Mouse (Mus musculus) midbrain, embryonic 14.5 days (tissue): ENCODE data around the gene Eps8. TPM values are rescaled to one million over a fixed set of nuclear protein-coding genes. Genes with fewer than 3 reads are reported as not detected.
"Not testable (repeated sequence)": the region's sequence is repeated elsewhere in the genome, so short reads cannot be mapped to it uniquely, and the experiment has no call there.

Source experiments
- ATAC-seq: fragments of 200-750 bp; cut with Nextera tagmentation; 2 replicates; pipeline ENCODE4 v1.8.0; 2017; ENCODE audit warnings: moderate number of reproducible peaks, moderate library complexity; ENCODE audit not compliant: low FRiP score, low TSS enrichment
- DNase-seq: peaks from one replicate; pipeline ENCODE4 v3.0.0-alpha.2; 2015
- H3K27ac ChIP-seq: fragments of 300-500 bp; sonication (generic); replicated peaks from 2 replicates; pipeline ENCODE4 v1.5.1; 2014; ENCODE audit warnings: mild to moderate bottlenecking, low read depth, low read length, moderate library complexity
- H3K27me3 ChIP-seq: fragments of 300-500 bp; sonication (generic); 2 replicates; pipeline ENCODE4 v1.6.1; 2014; ENCODE audit warnings: low read length, control low read depth, mixed read lengths; ENCODE audit not compliant: control insufficient read depth, insufficient read depth
- H3K36me3 ChIP-seq: fragments of 300-500 bp; sonication (generic); 2 replicates; pipeline ENCODE4 v1.6.1; 2014; ENCODE audit warnings: low read length, control low read depth; ENCODE audit not compliant: control insufficient read depth, insufficient read depth
- H3K4me1 ChIP-seq: fragments of 300-500 bp; sonication (generic); 2 replicates; pipeline ENCODE4 v1.6.1; 2014; ENCODE audit warnings: mild to moderate bottlenecking, antibody characterized with exemption, low read length, control low read depth; ENCODE audit not compliant: control insufficient read depth, insufficient read depth
- H3K4me2 ChIP-seq: fragments of 300-500 bp; sonication (generic); 2 replicates; pipeline ENCODE4 v1.6.1; 2014; ENCODE audit warnings: mild to moderate bottlenecking, low read length, moderate library complexity
- H3K4me3 ChIP-seq: fragments of 300-500 bp; sonication (generic); replicated peaks from 2 replicates; pipeline ENCODE4 v1.5.1; 2014; ENCODE audit warnings: low read depth, low read length
- H3K9ac ChIP-seq: fragments of 300-500 bp; sonication (generic); replicated peaks from 2 replicates; pipeline ENCODE4 v1.6.1; 2014; ENCODE audit warnings: mild to moderate bottlenecking, low read length, moderate library complexity
- H3K9me3 ChIP-seq: fragments of 300-500 bp; sonication (generic); 2 replicates; pipeline ENCODE4 v1.6.1; 2016; ENCODE audit warnings: low read length, control low read depth, mixed read lengths; ENCODE audit not compliant: control insufficient read depth
- WGBS: fragments of 180-500 bp; shearing (Covaris S2); extraction: QIAGEN DNeasy Blood & Tissue Kit; methylation state at CpG from one replicate; pipeline ENCODE4 v1.1.7; 2014; 5-methylcytosine and 5-hydroxymethylcytosine counted together
- polyA plus RNA-seq: library from polyadenylated mRNA; unstranded; fragments of >200 nt; fragmentation: Nextera tagmentation; extraction: Ambion mirVana; gene quantifications from 2 replicates; pipeline ENCODE4 v1.2.1, GENCODE M21; 2014

The Eps8 gene
- polyA plus RNA-seq, 1 experiment from 2014 or later: 19.2 TPM

- WGBS: 90% methylated on average over 7 of the region's 7 CpGs
- not testable (repeated sequence) for DNase-seq, H3K9ac ChIP-seq, ATAC-seq, H3K4me1 ChIP-seq, H3K27ac ChIP-seq, H3K27me3 ChIP-seq, H3K4me2 ChIP-seq, H3K4me3 ChIP-seq, H3K9me3 ChIP-seq
- peaks cover 45% of the 10 kb centered on the region for H3K36me3 ChIP-seq
These were observed 208.6 kb downstream of the Eps8 start for GRCm38 (mm10) chr6:137446116-137446515.

- Histone ChIP-seq H3K36me3 (peaks cover 35% of the 10 kb centered on the region), H3K27ac (no peak overlapping the region), H3K9me3 (no peaks in the 10 kb centered on the region), H3K27me3 (no peaks in the 10 kb centered on the region), H3K9ac (no peak overlapping the region), H3K4me1 (0 out of 2 replicates have a peak, but pooled peaks cover 1% of the 10 kb centered on the region), H3K4me3 (no peak overlapping the region), H3K4me2 (no peak overlapping the region)
- 93% methylated on average over 12 of the region's 12 CpGs for whole genome bisulfite sequencing
- no peak for ATAC-seq
- no peak for DNase-seq
These were observed 211.6 kb downstream of the Eps8 start for GRCm38 (mm10) chr6:137443089-137443488.

GRCm38 (mm10) chr6:137440559-137441486, 213.9 kb downstream of the Eps8 start:
- Histone ChIP-seq H3K36me3 (peaks cover 30% of the 10 kb centered on the region), H3K4me1 (0 out of 2 replicates have a peak, but pooled peaks cover 10% of the 10 kb centered on the region), H3K9me3 (no peaks in the 10 kb centered on the region), H3K27me3 (0 out of 2 replicates have a peak, but pooled peaks cover 3% of the 10 kb centered on the region), H3K9ac (no peak overlapping the region), H3K27ac (no peak overlapping the region), H3K4me2 (no peak overlapping the region), H3K4me3 (no peak overlapping the region)
- no peak for DNase-seq
- no peak for ATAC-seq
- 85% methylated on average over 19 of the region's 19 CpGs for WGBS

- H3K27me3 ChIP-seq: 0 out of 2 replicates have a peak, but pooled peaks cover 3% of the 10 kb centered on the region
- DNase-seq (peak; percentile 70), ATAC-seq (0 out of 2 replicates have a peak, but pooled peaks have one; percentile 59)
- peaks cover 14% of the 10 kb centered on the region; the same call in 1 of the 2 replicates for H3K4me1 ChIP-seq
- peaks cover 9% of the 10 kb centered on the region for H3K36me3 ChIP-seq
- H3K4me3 ChIP-seq: no peak overlapping the region
- no peak overlapping the region for H3K4me2 ChIP-seq
- H3K9ac ChIP-seq: no peak overlapping the region
- H3K27ac ChIP-seq: no peak overlapping the region
- WGBS: 10% methylated on average over 16 of the region's 16 CpGs
- no peaks in the 10 kb centered on the region for H3K9me3 ChIP-seq
These were observed 216.6 kb downstream of the Eps8 start for GRCm38 (mm10) chr6:137437902-137438580.

GRCm38 (mm10) chr6:137437486-137437885, 217.2 kb downstream of the Eps8 start:
- ATAC-seq (no peak), DNase-seq (no peak)
- Histone ChIP-seq H3K27me3 (0 out of 2 replicates have a peak, but pooled peaks cover 3% of the 10 kb centered on the region), H3K36me3 (peaks cover 3% of the 10 kb centered on the region; the same call in 1 of the 2 replicates), H3K27ac (no peak overlapping the region), H3K9me3 (no peaks in the 10 kb centered on the region), H3K4me1 (peaks cover 14% of the 10 kb centered on the region; the same call in 1 of the 2 replicates), H3K4me2 (no peak overlapping the region), H3K4me3 (no peak overlapping the region), H3K9ac (no peak overlapping the region)
- WGBS: 74% methylated on average over 4 of the region's 4 CpGs

GRCm38 (mm10) chr6:137433521-137434137, 221.0 kb downstream of the Eps8 start:
- Histone ChIP-seq H3K4me1 (peaks cover 14% of the 10 kb centered on the region; the same call in 1 of the 2 replicates), H3K9ac (no peak overlapping the region), H3K4me2 (no peak overlapping the region), H3K9me3 (no peaks in the 10 kb centered on the region), H3K36me3 (peaks cover 5% of the 10 kb centered on the region; the same call in 1 of the 2 replicates), H3K27ac (no peak overlapping the region), H3K27me3 (0 out of 2 replicates have a peak, but pooled peaks cover 3% of the 10 kb centered on the region), H3K4me3 (no peak overlapping the region)
- WGBS: 50% methylated on average over 14 of the region's 14 CpGs
- peak; percentile 49 for DNase-seq
- ATAC-seq: no peak

Other genes starting within 250 kb of the Eps8 start
- 175 and 203 TPM in 2 replicates for gene Strap, start 80.2 kb upstream of the Eps8 start, polyA plus RNA-seq
- gene Dera, start 99.7 kb upstream of the Eps8 start, polyA plus RNA-seq: 10.1 and 15.9 TPM in 2 replicates